Mouse (Mus musculus) spleen, adult 2 months (tissue): ENCODE data around the gene Dph2.

Experiments
- CTCF ChIP-seq: fragments of 200-500 bp; IDR thresholded peaks from 2 replicates; pipeline ENCODE4 v1.5.1; 2011; ENCODE audit warnings: mild to moderate bottlenecking, inconsistent platforms; ENCODE audit not compliant: insufficient read depth, insufficient read length, insufficient replicate concordance; ENCODE audit errors: extremely low read depth
- POLR2A ChIP-seq: fragments of 200-500 bp; IDR thresholded peaks from 2 replicates; pipeline ENCODE4 v1.6.1; 2011; ENCODE audit warnings: low read depth, low read length, inconsistent platforms

DNA sequence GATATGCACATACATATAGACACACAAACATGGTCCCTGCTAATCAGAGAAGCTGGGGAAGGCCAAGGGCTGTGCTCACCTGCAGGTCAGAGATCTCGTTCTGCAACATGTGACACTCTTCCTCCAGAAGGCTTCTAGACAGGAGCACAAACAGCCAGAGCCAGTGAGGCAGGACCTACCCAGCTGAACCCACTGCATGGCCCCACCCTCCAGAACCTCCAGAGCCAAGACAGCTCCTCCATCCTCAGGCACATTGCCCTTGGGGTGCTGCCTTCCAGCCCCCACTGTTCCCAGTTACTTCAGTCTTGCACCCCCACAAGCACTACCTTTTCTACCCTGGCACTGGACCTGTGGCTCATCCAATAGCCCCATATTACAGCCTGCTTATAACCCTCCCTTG lies 21.4 kb downstream of the Dph2 start:
- TF ChIP-seq CTCF (no peak), POLR2A (no peak)
